Mouse (Mus musculus) testis, adult 10 weeks (tissue): ENCODE data around the gene Zfp54. TPM values are rescaled to one million over a fixed set of nuclear protein-coding genes. Genes with fewer than 3 reads are reported as not detected.

Experiments used
- polyA plus RNA-seq: library from polyadenylated mRNA; stranded (reverse); fragments of 350-450 nt; fragmentation: Illumina TruSeq; extraction: RNeasy Lipid Tissue Mini Kit (QIAGEN cat#74804); gene quantifications from one replicate; pipeline ENCODE4 v1.2.3, GENCODE M21; 2014; ENCODE audit warnings: low read depth, low replicate concordance

Gene Zfp54
- 54.2 TPM for polyA plus RNA-seq

GRCm38 (mm10) chr17:21422664-21423599, at the start of gene Zfp54:
TSS of gene Zfp54 (plus strand) at chr17:21423227.

GRCm38 (mm10) chr17:21383391-21384056, 39.5 kb upstream of the Zfp54 start, which contains the start of gene Zfp677:
TSS of gene Zfp677 (plus strand) at chr17:21383748.

GRCm38 (mm10) chr17:21450138-21450704, 27.2 kb downstream of the Zfp54 start, which contains the start of gene Zfp51:
TSS of gene Zfp51 (plus strand) at chr17:21450374.

Other genes starting within 250 kb of the Zfp54 start
- gene Vmn1r234, start 197.1 kb upstream of the Zfp54 start, polyA plus RNA-seq: 0.20 TPM
- 0.15 TPM for gene Vmn1r235, start 166.8 kb upstream of the Zfp54 start, polyA plus RNA-seq
- 0.07 TPM for gene Vmn1r236, start 140.3 kb upstream of the Zfp54 start, polyA plus RNA-seq
- gene Vmn1r237, start 111.4 kb upstream of the Zfp54 start, polyA plus RNA-seq: not detected
- 13.6 TPM for gene Zfp677, start 39.5 kb upstream of the Zfp54 start, polyA plus RNA-seq
- 56.0 TPM for gene Zfp51, start 27.1 kb downstream of the Zfp54 start, polyA plus RNA-seq
- 4.3 TPM for gene Zfp53, start 65.8 kb downstream of the Zfp54 start, polyA plus RNA-seq
- 4.0 TPM for gene Zfp52, start 112.3 kb downstream of the Zfp54 start, polyA plus RNA-seq
- gene Zfp948, start 143.8 kb downstream of the Zfp54 start, polyA plus RNA-seq: 5.5 TPM
- gene Zfp983, start 227.4 kb downstream of the Zfp54 start, polyA plus RNA-seq: 2.4 TPM